8 mouse cellular contexts compared by ENCODE assay signal in the genomic region with DNA sequence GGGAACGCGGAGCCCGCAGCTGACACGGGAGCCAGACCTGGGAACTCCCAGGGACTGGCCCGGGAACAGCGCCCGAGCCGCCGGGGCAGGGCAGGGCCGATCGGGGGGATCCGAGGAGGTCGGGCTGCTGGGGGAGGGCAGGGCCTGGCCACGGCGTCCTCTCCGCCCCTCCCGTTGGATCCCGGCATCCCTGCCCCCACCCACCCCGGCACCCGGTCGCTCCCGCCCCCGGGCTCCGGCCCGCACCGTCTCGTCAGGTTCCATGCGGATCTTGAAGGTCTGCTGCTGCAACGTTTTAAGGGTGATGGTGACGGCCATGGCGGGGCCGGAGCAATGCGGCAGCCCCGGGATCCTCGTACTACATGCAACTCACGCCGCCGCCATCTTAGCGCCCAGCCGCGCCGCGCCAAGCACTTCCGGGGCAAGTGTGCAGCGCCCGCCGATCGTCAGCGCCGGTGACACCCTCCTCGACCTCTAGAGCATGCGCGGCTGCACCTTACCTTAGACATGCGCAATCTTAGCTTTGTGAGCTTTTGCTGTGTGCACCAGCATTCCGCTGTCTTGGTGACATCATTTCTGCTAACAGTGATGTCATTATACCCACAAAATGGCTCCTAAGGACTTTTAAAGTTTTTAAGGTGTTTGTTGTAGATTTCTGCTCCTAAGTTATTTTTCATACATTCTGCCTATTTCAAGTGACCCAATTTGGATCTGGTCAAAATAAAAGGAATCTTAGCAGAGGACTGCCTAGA. TPM values are rescaled to one million over a fixed set of nuclear protein-coding genes. Genes with fewer than 3 reads are reported as not detected.
DNase-seq lines count a peak whose midpoint lies in the region; ATAC-seq lines count a peak whose summit lies in the region.

TSS of gene Rad23a (minus strand) at position 418 of the 752 bp plus-strand sequence.

- peak within 1 kb of the TSS; percentile 68 for H3K4me2 ChIP-seq in forebrain, embryonic 14.5 days (ENCODE audit: low read length)
- peak within 1 kb of the TSS; percentile 64 for H3K4me2 ChIP-seq in neural tube, embryonic 15.5 days

- under 1% methylated on average over 51 of the region's 55 CpGs for whole genome bisulfite sequencing in forebrain, embryonic 14.5 days
- under 1% methylated on average over 54 of the region's 55 CpGs for WGBS in neural tube, embryonic 15.5 days

- peak within 1 kb of the TSS; percentile 92 for H3K4me3 ChIP-seq in forebrain, embryonic 14.5 days (ENCODE audit: low read depth, low read length)
- H3K4me3 ChIP-seq in neural tube, embryonic 15.5 days (replicated peaks) = peak within 1 kb of the TSS; percentile 74

- peak within 1 kb of the TSS; percentile 79 for H3K27ac ChIP-seq in forebrain, embryonic 14.5 days (ENCODE audit: low read depth, low read length)
- H3K27ac ChIP-seq in neural tube, embryonic 15.5 days (replicated peaks) = peak within 1 kb of the TSS; percentile 91

- peak; percentile 100 for DNase-seq in ES-CJ7 (ENCODE audit: low read depth, low spot score)
- peak; percentile 88 for DNase-seq in cerebellum, adult 11 months
- DNase-seq in forebrain, embryonic 14.5 days (ENCODE audit: low spot score) = peak; percentile 98
- DNase-seq in heart, postnatal 14 days = peak; percentile 91 to 92
- peak; percentile 92 for DNase-seq in layer of hippocampus, adult 11-12 months (ENCODE audit: low spot score)
- DNase-seq in lung, adult 18-20 months = peak; percentile 91 to 92
- peak; percentile 89 for DNase-seq in testis, postnatal 14 days (ENCODE audit: low spot score)

- ATAC-seq in forebrain, embryonic 14.5 days = peak; percentile 96
- peak; percentile 96 for ATAC-seq in neural tube, embryonic 15.5 days (ENCODE audit: low FRiP score)

- intact Hi-C loops in heart, postnatal 14 days (cut with DNase I) = no loop called here

- peak within 1 kb of the TSS; percentile 92 for H3K9ac ChIP-seq in forebrain, embryonic 14.5 days (ENCODE audit: low read length)
- H3K9ac ChIP-seq in neural tube, embryonic 15.5 days (replicated peaks) = peak within 1 kb of the TSS; percentile 74

- no peaks in the 10 kb centered on the region for H3K9me3 ChIP-seq in forebrain, embryonic 14.5 days (replicated peaks; ENCODE audit: control insufficient read depth, low read length)
- H3K9me3 ChIP-seq in neural tube, embryonic 15.5 days (replicated peaks) = no peaks in the 10 kb centered on the region

- H3K27me3 ChIP-seq in forebrain, embryonic 14.5 days (replicated peaks; ENCODE audit: control insufficient read depth, insufficient read depth, low read length) = no peaks in the 10 kb centered on the region
- H3K27me3 ChIP-seq in neural tube, embryonic 15.5 days (replicated peaks) = no peaks in the 10 kb centered on the region

- H3K36me3 ChIP-seq in forebrain, embryonic 14.5 days (ENCODE audit: control insufficient read depth, insufficient read depth, low read length) = peaks cover 79% of the 10 kb centered on the region
- H3K36me3 ChIP-seq in neural tube, embryonic 15.5 days = peaks cover 77% of the 10 kb centered on the region

- H3K4me1 ChIP-seq in forebrain, embryonic 14.5 days (ENCODE audit: control insufficient read depth, insufficient read depth, low read length) = peaks cover 25% of the 10 kb centered on the region
- H3K4me1 ChIP-seq in neural tube, embryonic 15.5 days = peaks cover 65% of the 10 kb centered on the region

RNA-seq across cellular contexts. Expression of gene Rad23a, which starts in this region (rescaled TPM):
- 87.3 and 88.1 TPM in 2 replicates for polyA plus RNA-seq in forebrain, embryonic 14.5 days (2014; fragmentation: Nextera tagmentation; extraction: Ambion mirVana)
- 10 to 100 TPM; 78.9 to 79.9 TPM for total RNA-seq in heart, postnatal 14 days (2021)
- 71.3 and 98.0 TPM in 2 replicates for polyA plus RNA-seq in neural tube, embryonic 15.5 days (2015; fragmentation: Nextera tagmentation; extraction: Ambion mirVana)

Comparison
In these comparisons a context has a peak if more than half of its experiments do, and no peak if none do; other contexts are left out.
1. Peak in every context shown above with its lines: DNase-seq, ATAC-seq, H3K4me3 ChIP-seq and H3K27ac ChIP-seq.